Mouse (Mus musculus) stomach, embryonic 14.5 days (tissue): ENCODE measurements around the gene Ncoa5. TPM values are rescaled to one million over a fixed set of nuclear protein-coding genes. Genes with fewer than 3 reads are reported as not detected.

Source experiments
- ATAC-seq: fragments of 200-750 bp; cut with Nextera tagmentation; 2 replicates; pipeline ENCODE4 v1.8.0; 2017; ENCODE audit warnings: low read depth, moderate TSS enrichment; ENCODE audit not compliant: insufficient number of reproducible peaks, insufficient read depth, low FRiP score
- H3K27ac ChIP-seq: fragments of 300-500 bp; sonication (generic); 2 replicates; pipeline ENCODE4 v1.5.1; 2014; ENCODE audit warnings: mild to moderate bottlenecking, low read length, moderate library complexity, mixed read lengths
- H3K27me3 ChIP-seq: fragments of 300-500 bp; sonication (generic); 2 replicates; pipeline ENCODE4 v1.6.1; 2014; ENCODE audit warnings: low read length, control low read depth, mixed read lengths; ENCODE audit not compliant: control insufficient read depth, insufficient read depth
- H3K36me3 ChIP-seq: fragments of 300-500 bp; sonication (generic); 2 replicates; pipeline ENCODE4 v1.6.1; 2014; ENCODE audit warnings: mild to moderate bottlenecking, control low read depth, low read length, moderate library complexity, mixed read lengths; ENCODE audit not compliant: control insufficient read depth, insufficient read depth
- H3K4me1 ChIP-seq: fragments of 300-500 bp; sonication (generic); 2 replicates; pipeline ENCODE4 v1.6.1; 2014; ENCODE audit warnings: low read length, control low read depth, mixed read lengths; ENCODE audit not compliant: control insufficient read depth, insufficient read depth
- H3K4me2 ChIP-seq: fragments of 300-500 bp; sonication (generic); replicated peaks from 2 replicates; pipeline ENCODE4 v1.6.1; 2014; ENCODE audit warnings: low read depth, low read length, control low read depth
- H3K4me3 ChIP-seq: fragments of 300-500 bp; sonication (generic); 2 replicates; pipeline ENCODE4 v1.5.1; 2014; ENCODE audit warnings: low read depth, low read length, control low read depth
- H3K9ac ChIP-seq: fragments of 300-500 bp; sonication (generic); replicated peaks from 2 replicates; pipeline ENCODE4 v1.6.1; 2014; ENCODE audit warnings: low read depth, mild to moderate bottlenecking, control low read depth, low read length, moderate library complexity, mixed read lengths
- H3K9me3 ChIP-seq: fragments of 300-500 bp; sonication (generic); 2 replicates; pipeline ENCODE4 v1.6.1; 2016; ENCODE audit warnings: low read depth, low read length, control low read depth; ENCODE audit not compliant: control insufficient read depth
- WGBS: fragments of 180-500 bp; shearing (Covaris S2); extraction: QIAGEN DNeasy Blood & Tissue Kit; methylation state at CpG from one replicate; pipeline ENCODE4 v1.1.7; 2014; 5-methylcytosine and 5-hydroxymethylcytosine counted together
- polyA plus RNA-seq: library from polyadenylated mRNA; unstranded; fragments of >200 nt; fragmentation: Nextera tagmentation; extraction: Ambion mirVana; gene quantifications from 2 replicates; pipeline ENCODE4 v1.2.1, GENCODE M21; 2014

Ncoa5 gene
- polyA plus RNA-seq, 1 experiment from 2014 or later, result 53.8 TPM

DNA sequence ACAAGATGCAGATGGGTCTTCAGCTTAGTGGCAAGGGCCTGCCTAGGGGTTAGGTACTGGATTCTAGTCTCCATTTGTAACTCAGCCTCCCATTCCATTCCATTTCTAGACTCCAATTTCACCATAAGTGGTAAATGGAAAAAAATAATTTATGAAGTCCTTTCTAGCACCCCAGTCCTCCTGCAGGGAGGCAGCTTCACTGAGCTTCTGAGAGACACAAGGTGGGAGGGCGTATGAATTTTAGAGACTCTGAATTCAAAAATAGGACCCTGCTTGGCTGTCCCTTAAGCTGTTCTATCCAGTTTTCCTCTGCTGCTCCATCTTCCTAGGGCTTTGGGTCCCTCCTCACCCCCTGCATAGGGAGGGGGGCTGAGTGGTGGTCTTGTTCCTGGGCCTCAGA, 69.7 kb downstream of the Ncoa5 start:
- Histone ChIP-seq H3K4me1 (peaks cover 15% of the 10 kb centered on the region; the same call in 1 of the 2 replicates), H3K9ac (no peak overlapping the region), H3K4me3 (no peak overlapping the region), H3K27me3 (peaks cover 35% of the 10 kb centered on the region), H3K27ac (no peak overlapping the region), H3K4me2 (no peak overlapping the region), H3K9me3 (no peaks in the 10 kb centered on the region), H3K36me3 (no peaks in the 10 kb centered on the region)
- no peak for ATAC-seq
- WGBS, result 90% methylated on average over 1 of the region's 1 CpGs

- H3K27ac ChIP-seq, result no peak overlapping the region
- 51% methylated on average over 9 of the region's 9 CpGs for WGBS
- no peak overlapping the region for H3K4me2 ChIP-seq
- no peak for ATAC-seq
- no peak overlapping the region for H3K4me3 ChIP-seq
- H3K9ac ChIP-seq, result no peak overlapping the region
- H3K4me1 ChIP-seq, result peaks cover 15% of the 10 kb centered on the region; the same call in 1 of the 2 replicates
- peaks cover 29% of the 10 kb centered on the region for H3K27me3 ChIP-seq
- no peaks in the 10 kb centered on the region for H3K9me3 ChIP-seq
- H3K36me3 ChIP-seq, result no peaks in the 10 kb centered on the region
Measured at GRCm38 (mm10) chr2:164964242-164964894, 70.3 kb downstream of the Ncoa5 start.

GRCm38 (mm10) chr2:164962183-164962580, 72.5 kb downstream of the Ncoa5 start:
- no peak for ATAC-seq
- Histone ChIP-seq H3K27me3 (peaks cover 8% of the 10 kb centered on the region), H3K27ac (no peak overlapping the region), H3K4me2 (no peak overlapping the region), H3K4me3 (no peak overlapping the region), H3K36me3 (no peaks in the 10 kb centered on the region), H3K9ac (no peak overlapping the region), H3K4me1 (peaks cover 8% of the 10 kb centered on the region; the same call in 1 of the 2 replicates), H3K9me3 (no peaks in the 10 kb centered on the region)
- 42% methylated on average over 7 of the region's 7 CpGs for WGBS

GRCm38 (mm10) chr2:164961506-164962182, 73.0 kb downstream of the Ncoa5 start:
- H3K9me3 ChIP-seq, result no peaks in the 10 kb centered on the region
- peaks cover 2% of the 10 kb centered on the region for H3K27me3 ChIP-seq
- H3K27ac ChIP-seq, result no peak overlapping the region
- H3K4me3 ChIP-seq, result no peak overlapping the region
- H3K4me1 ChIP-seq, result peaks cover 8% of the 10 kb centered on the region; the same call in 1 of the 2 replicates
- no peak; the same call in 1 of the 2 replicates for ATAC-seq
- peak overlapping the region; percentile 44; the same call in 1 of the 2 replicates for H3K4me2 ChIP-seq
- 10% methylated on average over 17 of the region's 17 CpGs for WGBS
- no peaks in the 10 kb centered on the region for H3K36me3 ChIP-seq
- no peak overlapping the region for H3K9ac ChIP-seq

- 2% methylated on average over 44 of the region's 54 CpGs for WGBS
- no peaks in the 10 kb centered on the region for H3K27me3 ChIP-seq
- ATAC-seq, result peak; percentile 80
Measured at GRCm38 (mm10) chr2:164960716-164961441, 73.8 kb downstream of the Ncoa5 start, which contains the start of gene Slc12a5. Slc12a5 (plus strand) TSS chr2:164960802.

DNA sequence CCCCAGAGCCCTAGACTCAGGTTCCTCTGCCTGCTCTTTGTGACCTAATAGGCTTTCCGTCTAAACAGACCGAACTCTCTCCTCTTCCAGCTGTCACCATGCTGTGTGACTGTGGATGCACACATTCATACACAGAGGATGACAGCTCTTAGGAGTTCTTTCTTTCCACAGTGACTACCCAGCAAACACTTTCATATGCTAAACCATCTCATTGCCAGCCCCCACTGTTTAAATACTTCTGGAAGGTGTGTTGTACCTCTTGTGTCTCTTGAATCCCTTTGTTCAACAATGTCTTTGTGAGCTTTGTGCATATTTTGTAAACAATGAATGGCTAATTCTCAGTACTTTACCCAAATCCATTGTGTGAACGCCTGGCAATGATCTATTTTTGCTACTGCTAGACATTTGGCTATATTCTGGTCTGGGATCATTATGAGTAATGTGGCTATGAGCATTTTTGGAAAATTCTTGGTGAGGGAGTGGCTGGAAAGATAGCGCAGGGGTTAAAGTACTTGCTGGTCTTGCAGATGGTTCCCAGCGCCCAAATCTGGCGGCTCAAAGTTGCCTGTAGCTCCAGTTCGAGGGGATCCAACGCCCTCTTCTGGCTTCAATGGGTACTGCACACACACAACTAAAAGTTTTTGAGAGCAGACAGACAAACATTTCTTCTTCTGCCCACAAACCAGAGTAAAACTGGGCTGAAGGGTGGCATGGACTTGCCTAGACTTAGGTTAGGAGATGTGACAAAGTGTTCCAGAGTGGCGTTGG, 76.9 kb downstream of the Ncoa5 start:
- no peak overlapping the region for H3K9ac ChIP-seq
- 67% methylated on average over 9 of the region's 9 CpGs for WGBS
- peaks cover 8% of the 10 kb centered on the region; the same call in 1 of the 2 replicates for H3K4me1 ChIP-seq
- no peak overlapping the region for H3K4me3 ChIP-seq
- no peak for ATAC-seq
- H3K4me2 ChIP-seq, result no peak overlapping the region
- no peaks in the 10 kb centered on the region for H3K36me3 ChIP-seq
- H3K27me3 ChIP-seq, result no peaks in the 10 kb centered on the region
- H3K27ac ChIP-seq, result no peak overlapping the region
- no peaks in the 10 kb centered on the region for H3K9me3 ChIP-seq

More at GRCm38 (mm10) chr2:164960716-164961441, 73.8 kb downstream of the Ncoa5 start, which contains the start of gene Slc12a5:
- Histone ChIP-seq H3K36me3 (no peaks in the 10 kb centered on the region), H3K4me3 (peak within 1 kb of the TSS; percentile 53), H3K9me3 (no peaks in the 10 kb centered on the region), H3K9ac (peak within 1 kb of the TSS; percentile 45; the same call in 1 of the 2 replicates), H3K27ac (no peak within 1 kb of the TSS), H3K4me1 (peaks cover 8% of the 10 kb centered on the region; the same call in 1 of the 2 replicates), H3K4me2 (peak within 1 kb of the TSS; percentile 44)

GRCm38 (mm10) chr2:164956195-164956594, 78.5 kb downstream of the Ncoa5 start:
- Histone ChIP-seq H3K4me1 (peaks cover 2% of the 10 kb centered on the region; the same call in 1 of the 2 replicates), H3K9me3 (no peaks in the 10 kb centered on the region), H3K4me3 (no peak overlapping the region), H3K9ac (no peak overlapping the region), H3K4me2 (no peak overlapping the region), H3K27ac (no peak overlapping the region), H3K36me3 (no peaks in the 10 kb centered on the region), H3K27me3 (peaks cover 5% of the 10 kb centered on the region; the same call in 1 of the 2 replicates)
- 58% methylated on average over 5 of the region's 5 CpGs for WGBS
- no peak for ATAC-seq

DNA sequence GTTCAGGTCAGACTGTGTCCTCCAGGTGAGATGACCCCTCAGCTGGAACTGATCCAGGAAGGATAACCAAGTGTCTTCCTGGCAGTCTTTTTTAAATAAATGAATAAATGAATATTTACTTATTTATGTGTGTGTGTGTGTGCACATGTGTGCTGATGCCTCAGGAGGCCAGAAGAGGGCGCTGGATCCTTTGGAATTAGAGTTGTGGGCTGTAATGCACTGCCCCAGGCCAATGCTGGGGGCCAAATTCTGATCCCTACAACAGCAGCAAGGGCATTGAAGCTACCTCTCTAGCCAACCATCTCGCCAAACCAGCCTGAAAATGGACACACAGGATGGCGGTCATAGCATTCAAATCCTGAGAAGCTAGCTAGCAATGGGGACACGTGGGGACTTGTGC, 78.9 kb downstream of the Ncoa5 start:
- H3K4me2 ChIP-seq, result no peak overlapping the region
- H3K9ac ChIP-seq, result no peak overlapping the region
- WGBS, result 69% methylated on average over 4 of the region's 4 CpGs
- H3K36me3 ChIP-seq, result no peaks in the 10 kb centered on the region
- no peak for ATAC-seq
- no peaks in the 10 kb centered on the region for H3K9me3 ChIP-seq
- H3K4me3 ChIP-seq, result no peak overlapping the region
- H3K4me1 ChIP-seq, result no peaks in the 10 kb centered on the region
- no peak overlapping the region for H3K27ac ChIP-seq
- H3K27me3 ChIP-seq, result peaks cover 10% of the 10 kb centered on the region
